Mouse (Mus musculus): ENCODE data around the gene Ring1. TPM values are rescaled to one million over a fixed set of nuclear protein-coding genes. Genes with fewer than 3 reads are reported as not detected.
A peak's percentile ranks its signal among the peaks of the same experiment; 100 is the strongest.

Gene Ring1
- polyA plus RNA-seq, 1 experiment from 2014 or later, result 3.8 TPM

MicroRNAs within 50 kb of the gene (microRNA counts, 519-probe panel; counts per million panel counts)
- microRNA mmu-miR-219, result 2,873 counts per million, percentile 35 among the panel's probes with 10 or more counts

Small RNA genes lying within 50 kb of the gene (microRNA-seq; reads per million reads assigned to microRNA genes)
- not detected for gene Mir219a-1 (ENCODE audit: borderline number of aligned reads)
- not detected for gene Mir219c (ENCODE audit: borderline number of aligned reads)

Other genes starting within 250 kb of the Ring1 start
- gene Angptl4, start 242.8 kb downstream of the Ring1 start, polyA plus RNA-seq (2014; fragmentation: Nextera tagmentation; extraction: Ambion mirVana), result 44.5 and 48.9 TPM in 2 replicates
- gene Kank3, start 214.2 kb downstream of the Ring1 start, polyA plus RNA-seq (2014; fragmentation: Nextera tagmentation; extraction: Ambion mirVana), result 18.2 and 25.1 TPM in 2 replicates
- gene Rps28, start 200.1 kb downstream of the Ring1 start, polyA plus RNA-seq (2014; fragmentation: Nextera tagmentation; extraction: Ambion mirVana), result 824 and 897 TPM in 2 replicates
- 392 and 414 TPM in 2 replicates for gene Ndufa7, start 200.1 kb downstream of the Ring1 start, polyA plus RNA-seq (2014; fragmentation: Nextera tagmentation; extraction: Ambion mirVana)
- gene Cd320, start 181.6 kb downstream of the Ring1 start, polyA plus RNA-seq (2014; fragmentation: Nextera tagmentation; extraction: Ambion mirVana), result 76.2 and 80.9 TPM in 2 replicates
- gene Gm7029, start 150.8 kb downstream of the Ring1 start, polyA plus RNA-seq (2014; fragmentation: Nextera tagmentation; extraction: Ambion mirVana), result not detected in 2 replicates
- gene Kifc1, start 134.0 kb downstream of the Ring1 start, polyA plus RNA-seq (2014; fragmentation: Nextera tagmentation; extraction: Ambion mirVana), result 9.4 and 13.4 TPM in 2 replicates
- gene Platr17, start 119.5 kb downstream of the Ring1 start, polyA plus RNA-seq (2014; fragmentation: Nextera tagmentation; extraction: Ambion mirVana), result 0.36 TPM in 2 replicates
- 55.0 and 59.9 TPM in 2 replicates for gene Daxx, start 115.3 kb downstream of the Ring1 start, polyA plus RNA-seq (2014; fragmentation: Nextera tagmentation; extraction: Ambion mirVana)
- gene Tapbp, start 108.8 kb downstream of the Ring1 start, polyA plus RNA-seq (2014; fragmentation: Nextera tagmentation; extraction: Ambion mirVana), result 11.3 and 12.8 TPM in 2 replicates
- gene Zbtb22, start 108.8 kb downstream of the Ring1 start, polyA plus RNA-seq (2014; fragmentation: Nextera tagmentation; extraction: Ambion mirVana), result 7.3 and 8.4 TPM in 2 replicates
- 26.0 and 26.3 TPM in 2 replicates for gene Rgl2, start 95.1 kb downstream of the Ring1 start, polyA plus RNA-seq (2014; fragmentation: Nextera tagmentation; extraction: Ambion mirVana)
- gene Pfdn6, start 84.3 kb downstream of the Ring1 start, polyA plus RNA-seq (2014; fragmentation: Nextera tagmentation; extraction: Ambion mirVana), result 202 and 211 TPM in 2 replicates
- 25.2 and 28.6 TPM in 2 replicates for gene Wdr46, start 84.0 kb downstream of the Ring1 start, polyA plus RNA-seq (2014; fragmentation: Nextera tagmentation; extraction: Ambion mirVana)
- 2.9 and 3.2 TPM in 2 replicates for gene B3galt4, start 73.2 kb downstream of the Ring1 start, polyA plus RNA-seq (2014; fragmentation: Nextera tagmentation; extraction: Ambion mirVana)
- gene Vps52, start 68.9 kb downstream of the Ring1 start, polyA plus RNA-seq (2014; fragmentation: Nextera tagmentation; extraction: Ambion mirVana), result 26.9 and 27.7 TPM in 2 replicates
- gene Rps18, start 68.7 kb downstream of the Ring1 start, polyA plus RNA-seq (2014; fragmentation: Nextera tagmentation; extraction: Ambion mirVana), result 1,395 and 1,560 TPM in 2 replicates
- 7.5 and 7.6 TPM in 2 replicates for gene H2-K1, start 24.3 kb downstream of the Ring1 start, polyA plus RNA-seq (2014; fragmentation: Nextera tagmentation; extraction: Ambion mirVana)
- 43.0 and 46.3 TPM in 2 replicates for gene H2-Ke6, start 3.4 kb upstream of the Ring1 start, polyA plus RNA-seq (2014; fragmentation: Nextera tagmentation; extraction: Ambion mirVana)
- 72.1 and 78.3 TPM in 2 replicates for gene Slc39a7, start 7.0 kb upstream of the Ring1 start, polyA plus RNA-seq (2014; fragmentation: Nextera tagmentation; extraction: Ambion mirVana)
- 14.9 and 15.8 TPM in 2 replicates for gene Rxrb, start 7.1 kb upstream of the Ring1 start, polyA plus RNA-seq (2014; fragmentation: Nextera tagmentation; extraction: Ambion mirVana)
- gene Col11a2, start 14.8 kb upstream of the Ring1 start, polyA plus RNA-seq (2014; fragmentation: Nextera tagmentation; extraction: Ambion mirVana), result 0.70 and 1.0 TPM in 2 replicates
- gene H2-Oa, start 67.7 kb upstream of the Ring1 start, polyA plus RNA-seq (2014; fragmentation: Nextera tagmentation; extraction: Ambion mirVana), result 0.20 and 0.26 TPM in 2 replicates
- 9.4 and 9.7 TPM in 2 replicates for gene H2-DMa, start 94.9 kb upstream of the Ring1 start, polyA plus RNA-seq (2014; fragmentation: Nextera tagmentation; extraction: Ambion mirVana)
- 95.9 and 114 TPM in 2 replicates for gene Brd2, start 98.0 kb upstream of the Ring1 start, polyA plus RNA-seq (2014; fragmentation: Nextera tagmentation; extraction: Ambion mirVana)
- gene H2-DMb2, start 118.6 kb upstream of the Ring1 start, polyA plus RNA-seq (2014; fragmentation: Nextera tagmentation; extraction: Ambion mirVana), result not detected in 2 replicates
- gene H2-DMb1, start 128.4 kb upstream of the Ring1 start, polyA plus RNA-seq (2014; fragmentation: Nextera tagmentation; extraction: Ambion mirVana), result 1.3 and 1.4 TPM in 2 replicates
- 2.3 and 2.6 TPM in 2 replicates for gene Tap1, start 162.9 kb upstream of the Ring1 start, polyA plus RNA-seq (2014; fragmentation: Nextera tagmentation; extraction: Ambion mirVana)
- 0.67 and 1.1 TPM in 2 replicates for gene Psmb9, start 163.1 kb upstream of the Ring1 start, polyA plus RNA-seq (2014; fragmentation: Nextera tagmentation; extraction: Ambion mirVana)
- gene Psmb8, start 173.0 kb upstream of the Ring1 start, polyA plus RNA-seq (2014; fragmentation: Nextera tagmentation; extraction: Ambion mirVana), result 1.7 and 2.1 TPM in 2 replicates
- 0.77 and 1.2 TPM in 2 replicates for gene Tap2, start 178.8 kb upstream of the Ring1 start, polyA plus RNA-seq (2014; fragmentation: Nextera tagmentation; extraction: Ambion mirVana)
- not detected in 2 replicates for gene H2-Ob, start 214.2 kb upstream of the Ring1 start, polyA plus RNA-seq (2014; fragmentation: Nextera tagmentation; extraction: Ambion mirVana)
- 3.5 and 3.8 TPM in 2 replicates for gene H2-Ab1, start 233.0 kb upstream of the Ring1 start, polyA plus RNA-seq (2014; fragmentation: Nextera tagmentation; extraction: Ambion mirVana)

Measured in embryonic facial prominence, embryonic 11.5 days (tissue).